Mouse (Mus musculus): ENCODE results near the gene Slc1a1. TPM values are rescaled to one million over a fixed set of nuclear protein-coding genes. Genes with fewer than 3 reads are reported as not detected.

Gene Slc1a1
- total RNA-seq, 1 experiment from 2014 or later = 0.65 TPM

DNA sequence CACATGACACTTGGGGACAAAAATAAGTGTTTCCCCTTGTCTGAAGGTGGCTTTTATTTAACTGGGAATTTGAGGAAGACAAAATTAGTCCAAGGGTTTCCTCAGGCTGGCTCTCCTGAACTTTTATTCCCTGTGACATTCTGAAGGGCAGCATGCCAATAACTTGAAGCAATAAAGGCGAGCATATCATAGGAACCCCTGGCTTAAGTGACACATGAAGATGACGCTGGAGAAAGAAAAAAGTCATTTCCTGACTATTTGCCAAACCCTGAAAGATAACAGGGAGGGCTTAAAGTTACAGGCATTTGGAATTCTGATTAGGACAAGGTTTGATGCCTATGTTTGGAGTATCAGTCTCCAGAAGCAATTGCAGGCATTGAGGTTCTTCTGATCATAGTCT lies 112.5 kb downstream of the Slc1a1 start:
- ATAC-seq (replicated peaks in 1 of 2; ENCODE audit: insufficient read depth in 1 of 2, low FRiP score in 2 of 2, low TSS enrichment in 1 of 2, low read depth in 1 of 2, poor library complexity in 2 of 2, severe bottlenecking in 2 of 2) = no peak

DNA sequence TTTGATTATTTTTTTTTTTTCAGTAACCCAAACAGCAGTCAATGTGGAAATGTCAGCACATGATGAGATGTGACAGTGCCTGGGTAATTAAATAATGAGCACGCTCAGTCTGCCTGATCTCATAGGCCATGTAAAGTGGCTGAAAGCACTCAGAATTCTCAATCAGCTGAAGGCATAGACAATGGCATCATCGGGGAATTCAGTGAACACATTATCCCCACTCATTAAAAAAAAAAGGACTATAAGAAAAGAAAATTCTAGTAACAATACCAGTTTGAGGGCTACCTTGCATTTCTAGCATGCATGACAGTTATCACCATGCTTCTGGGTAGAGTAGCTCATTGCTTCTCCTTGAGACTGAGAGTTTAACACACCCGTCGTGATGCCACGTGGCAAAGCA lies 116.4 kb downstream of the Slc1a1 start:
- no peak for ATAC-seq (replicated peaks in 1 of 2; ENCODE audit: insufficient read depth in 1 of 2, low FRiP score in 2 of 2, low TSS enrichment in 1 of 2, low read depth in 1 of 2, poor library complexity in 2 of 2, severe bottlenecking in 2 of 2)

DNA sequence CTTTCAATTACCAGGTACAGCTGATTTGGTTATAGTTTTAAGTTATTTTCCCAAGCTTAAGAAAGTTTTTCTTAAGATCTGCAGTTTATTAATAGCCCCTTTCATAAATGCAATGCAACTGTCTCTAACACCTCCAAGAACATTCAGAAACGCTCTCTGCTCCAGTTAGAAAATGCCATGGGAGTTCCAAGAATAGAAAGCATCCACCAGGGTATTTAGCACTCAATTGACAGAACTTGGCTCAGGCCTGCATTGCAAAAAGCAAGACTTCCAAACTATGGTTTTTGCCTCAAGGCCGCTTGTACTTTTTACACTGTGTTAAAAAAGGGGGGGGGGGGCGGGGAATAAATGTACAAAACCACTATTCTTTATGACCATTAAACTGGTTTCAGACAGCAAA lies 128.3 kb downstream of the Slc1a1 start:
- no peak for ATAC-seq (replicated peaks in 1 of 2; ENCODE audit: insufficient read depth in 1 of 2, low FRiP score in 2 of 2, low TSS enrichment in 1 of 2, low read depth in 1 of 2, poor library complexity in 2 of 2, severe bottlenecking in 2 of 2)

DNA sequence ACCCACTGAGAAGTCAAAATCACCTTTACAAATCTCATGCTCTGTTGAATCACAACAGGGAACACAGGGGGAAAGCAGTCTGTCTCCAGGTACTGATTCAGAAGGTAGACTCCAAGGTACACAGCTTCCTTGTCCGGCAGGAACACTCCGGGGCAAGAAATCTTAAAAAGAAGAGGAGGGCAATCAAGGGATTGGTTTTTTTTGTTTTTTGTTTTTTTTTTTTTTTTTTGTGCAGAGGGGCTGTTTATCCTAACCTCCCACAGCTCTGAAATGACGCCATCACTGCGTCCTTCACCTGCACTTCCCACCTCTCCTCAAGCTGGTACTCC lies 128.6 kb downstream of the Slc1a1 start:
- ATAC-seq (replicated peaks in 1 of 2; ENCODE audit: insufficient read depth in 1 of 2, low FRiP score in 2 of 2, low TSS enrichment in 1 of 2, low read depth in 1 of 2, poor library complexity in 2 of 2, severe bottlenecking in 2 of 2) = no peak

Other genes with a start within 250 kb of the Slc1a1 start
- gene Glis3, start 155.0 kb upstream of the Slc1a1 start, total RNA-seq (2017) = 0.25 and 1.4 TPM in 2 replicates
- 8.2 and 9.8 TPM in 2 replicates for gene Plpp6, start 128.9 kb downstream of the Slc1a1 start, total RNA-seq (2017)
- 0.75 TPM in 1 of 2 replicates, not detected in the other for gene 4430402I18Rik, start 132.8 kb downstream of the Slc1a1 start, total RNA-seq (2017)
- gene Cdc37l1, start 155.3 kb downstream of the Slc1a1 start, total RNA-seq (2017) = 41.5 and 51.0 TPM in 2 replicates
- gene Ak3, start 212.9 kb downstream of the Slc1a1 start, total RNA-seq (2017) = 32.7 and 45.0 TPM in 2 replicates

Measured in hematopoietic stem cell, adult 5-6 weeks (primary cell).